Mouse (Mus musculus): ENCODE data around the gene Srpk1.

The Srpk1 gene

DNA sequence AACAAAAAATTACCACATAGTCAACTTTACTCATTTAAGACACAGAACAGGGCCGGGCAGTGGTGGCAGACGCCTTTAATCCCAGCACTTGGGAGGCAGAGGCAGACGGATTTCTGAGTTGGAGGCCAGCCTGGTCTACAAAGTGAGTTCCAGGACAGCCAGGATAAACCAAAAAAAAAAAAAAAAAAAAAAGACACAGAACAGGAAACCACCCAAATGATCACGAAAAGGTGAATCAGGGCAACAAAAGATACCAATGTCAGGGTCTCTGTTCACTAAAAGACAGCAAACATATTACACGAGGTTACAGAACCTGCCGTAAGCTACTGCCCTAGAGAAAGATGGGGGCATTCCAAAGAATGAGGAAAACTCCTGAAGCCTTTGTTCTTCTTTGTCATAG lies 9.4 kb downstream of the Srpk1 start:
- no peak for DNase-seq (ENCODE audit: low spot score)

DNA sequence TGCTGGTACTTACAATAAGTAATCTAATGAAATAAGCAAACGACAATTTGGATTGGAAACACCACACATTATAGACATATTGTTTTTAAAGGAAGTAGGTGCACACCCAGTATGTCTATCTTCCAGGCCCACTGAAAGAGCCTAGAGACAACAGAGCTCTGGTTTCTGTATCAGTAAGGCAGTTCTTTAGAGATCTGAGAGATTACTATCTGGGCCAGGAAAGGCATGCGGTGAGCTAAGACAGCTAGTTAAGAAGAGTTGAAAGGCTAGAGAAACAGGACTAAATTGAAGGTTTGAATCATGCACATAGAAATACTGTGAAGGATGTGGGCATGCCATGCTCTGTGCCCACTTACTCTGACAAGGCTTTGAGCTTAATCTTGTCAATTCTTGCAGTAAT lies 9.9 kb downstream of the Srpk1 start:
- peak; percentile 89 for DNase-seq (ENCODE audit: low spot score)

DNA sequence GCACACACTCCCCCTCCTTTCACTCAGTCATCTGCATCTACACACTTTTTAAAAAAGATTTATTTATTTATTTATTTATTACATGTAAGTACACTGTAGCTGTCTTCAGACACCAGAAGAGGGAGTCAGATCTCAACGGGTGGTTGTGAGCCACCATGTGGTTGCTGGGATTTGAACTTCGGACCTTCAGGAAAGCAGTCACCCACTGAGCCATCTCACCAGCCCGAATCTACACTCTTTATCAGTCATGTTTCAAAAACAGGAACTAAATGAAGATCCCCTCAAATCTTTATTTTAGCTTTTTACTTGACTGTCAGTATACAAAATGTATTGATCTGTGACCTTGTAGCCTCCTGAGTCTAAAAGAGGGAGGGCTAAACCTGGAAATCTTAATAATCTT lies 13.0 kb downstream of the Srpk1 start:
- DNase-seq (ENCODE audit: low spot score): no peak

DNA sequence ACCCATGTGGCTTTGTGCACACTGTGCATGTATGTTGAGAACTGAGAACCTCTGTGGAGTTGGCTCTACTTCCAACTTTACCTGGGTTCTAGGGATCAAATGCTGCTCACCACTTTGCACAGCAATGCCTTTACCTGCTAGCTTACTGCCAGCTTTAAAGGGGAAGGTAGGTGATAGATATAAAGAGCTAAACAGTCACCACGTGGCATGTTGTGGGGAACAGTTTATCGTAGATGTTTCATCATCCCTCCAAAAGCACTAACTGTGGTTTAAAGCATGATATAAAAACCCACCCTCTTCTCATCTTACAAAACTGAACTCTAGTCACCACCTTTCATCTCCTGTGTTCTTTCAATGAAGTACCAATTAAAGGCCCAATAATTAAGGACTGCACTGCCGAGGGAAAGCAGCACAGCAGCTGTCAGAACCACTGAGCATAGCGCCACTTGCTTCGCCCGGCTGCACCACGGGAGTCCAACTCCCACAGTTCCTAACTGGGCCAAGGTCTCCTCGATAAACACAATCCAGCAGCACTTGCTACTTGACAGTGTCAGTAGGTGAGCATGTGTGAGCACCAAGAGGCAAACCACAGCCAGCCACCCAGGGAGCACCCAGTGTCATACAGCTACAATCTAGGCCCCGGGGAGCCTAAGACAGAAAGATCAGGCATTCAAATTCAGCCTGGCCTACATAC lies 20.8 kb downstream of the Srpk1 start:
- DNase-seq (ENCODE audit: low spot score): no peak

DNA sequence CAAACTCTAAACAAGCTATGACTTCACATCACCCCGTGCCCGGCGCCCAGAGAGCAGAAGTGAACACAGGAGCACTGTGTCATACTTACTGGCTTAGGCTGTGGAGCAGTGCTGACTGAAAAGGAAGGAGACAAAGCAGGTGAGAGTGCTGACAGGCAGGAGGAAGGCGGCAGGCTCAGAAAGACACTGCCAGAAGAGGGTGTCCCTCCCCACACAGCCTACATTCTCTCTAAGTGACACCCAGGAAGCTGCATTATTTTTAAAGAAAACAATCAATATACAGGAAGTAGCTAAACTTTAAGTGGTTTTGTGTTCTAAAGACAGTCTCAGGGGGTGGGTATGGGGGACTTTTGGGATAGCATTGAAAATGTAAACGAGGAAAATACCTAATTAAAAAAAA lies 21.7 kb downstream of the Srpk1 start:
- DNase-seq (ENCODE audit: low spot score): peak; percentile 52

DNA sequence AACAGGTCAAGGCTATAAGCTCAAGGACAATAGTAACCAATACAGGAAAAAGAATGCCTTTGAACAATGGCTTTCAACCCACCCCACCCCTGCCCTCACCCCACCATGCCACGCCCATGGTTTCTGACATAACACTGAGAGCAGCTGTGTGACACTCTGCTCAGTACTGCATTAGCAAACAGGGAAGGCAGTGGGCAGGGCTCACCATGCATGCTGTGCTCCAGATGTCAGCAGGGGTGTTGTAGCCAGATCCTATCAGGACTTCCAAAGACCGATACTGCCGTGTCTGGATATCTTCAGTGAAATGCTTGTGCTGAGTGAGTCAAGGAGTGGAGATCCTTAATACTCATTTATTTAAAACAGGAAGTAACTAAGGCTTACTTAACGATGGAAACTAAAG lies 28.5 kb downstream of the Srpk1 start:
- DNase-seq (ENCODE audit: low spot score): peak; percentile 39

DNA sequence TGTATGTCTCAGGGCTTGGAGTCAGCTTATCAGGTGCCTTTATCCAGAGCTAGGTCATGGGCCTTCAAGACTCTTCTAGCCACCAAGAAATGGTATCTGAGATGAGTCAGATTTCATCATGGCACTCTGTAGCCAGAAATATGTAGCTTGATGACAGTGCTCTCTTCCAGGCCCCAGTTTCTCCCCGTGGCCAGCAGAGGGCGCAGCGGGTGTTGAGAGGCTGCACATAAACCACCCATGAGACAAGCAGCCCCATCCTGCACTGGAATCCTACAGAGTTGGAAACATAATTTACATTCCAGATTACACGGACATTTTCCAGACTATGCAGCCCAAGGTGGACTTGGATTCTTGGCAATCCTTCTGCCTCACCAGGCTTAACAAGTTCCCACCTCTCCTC lies 29.5 kb downstream of the Srpk1 start:
- DNase-seq (ENCODE audit: low spot score): peak; percentile 80

DNA sequence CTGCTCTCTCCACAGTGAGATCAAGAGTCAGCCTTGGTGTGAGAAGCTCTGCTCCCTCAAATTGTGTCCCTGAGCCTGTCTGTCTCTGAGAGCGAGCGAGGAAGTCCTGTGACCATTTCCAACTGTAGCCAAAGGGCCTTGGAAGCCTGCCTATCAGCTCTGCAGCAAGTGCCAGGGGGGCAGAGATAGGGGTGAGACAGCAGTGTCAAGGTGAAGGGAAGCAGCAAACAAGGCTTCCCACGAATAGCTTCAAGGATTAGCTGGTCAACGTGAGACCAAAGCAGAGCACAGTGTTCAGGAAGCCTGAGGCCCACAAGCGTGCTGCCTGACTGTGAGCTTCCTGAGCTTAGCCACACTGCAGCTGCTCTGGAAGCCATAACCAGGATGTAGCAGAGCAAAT lies 31.0 kb downstream of the Srpk1 start:
- DNase-seq (ENCODE audit: low spot score): no peak

DNA sequence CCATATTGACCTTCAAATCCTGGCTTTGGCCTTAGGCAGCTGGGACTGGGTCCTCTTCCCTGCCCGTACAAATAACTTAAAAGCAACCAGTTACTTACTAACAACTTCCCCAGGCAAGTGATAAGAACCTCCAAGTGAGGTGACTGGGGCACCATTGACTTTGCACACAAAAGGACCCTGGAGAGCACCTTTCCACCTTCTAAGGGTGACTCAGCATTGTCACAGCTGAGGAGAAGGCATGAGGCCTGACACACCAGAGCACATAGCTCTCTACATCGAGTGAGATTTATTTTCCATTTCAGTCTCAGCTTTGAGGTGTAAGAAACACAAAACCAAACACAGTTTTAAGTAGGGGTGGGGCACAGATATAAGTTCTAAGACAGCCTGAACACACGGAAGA lies 31.9 kb downstream of the Srpk1 start:
- no peak for DNase-seq (ENCODE audit: low spot score)

DNA sequence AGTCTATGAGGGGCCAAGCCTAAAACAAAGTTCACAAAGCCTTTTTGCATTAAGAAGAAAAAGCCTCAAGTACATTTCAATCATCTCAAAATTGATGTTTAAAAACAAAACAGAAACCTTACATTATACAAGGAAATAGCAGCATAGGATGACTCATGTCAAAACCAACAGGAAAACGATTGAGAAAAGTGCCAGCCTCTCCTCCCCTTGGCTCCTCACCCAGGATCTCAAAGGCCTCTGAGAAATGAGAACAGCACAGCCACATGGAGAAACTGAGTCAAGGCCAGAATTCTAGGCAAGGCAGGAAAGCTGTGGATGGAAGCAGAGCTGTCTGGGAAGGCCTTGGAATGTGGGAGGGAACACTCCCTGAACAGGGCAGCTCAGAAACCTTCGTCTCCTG lies 33.9 kb downstream of the Srpk1 start:
- DNase-seq (ENCODE audit: low spot score): no peak

DNA sequence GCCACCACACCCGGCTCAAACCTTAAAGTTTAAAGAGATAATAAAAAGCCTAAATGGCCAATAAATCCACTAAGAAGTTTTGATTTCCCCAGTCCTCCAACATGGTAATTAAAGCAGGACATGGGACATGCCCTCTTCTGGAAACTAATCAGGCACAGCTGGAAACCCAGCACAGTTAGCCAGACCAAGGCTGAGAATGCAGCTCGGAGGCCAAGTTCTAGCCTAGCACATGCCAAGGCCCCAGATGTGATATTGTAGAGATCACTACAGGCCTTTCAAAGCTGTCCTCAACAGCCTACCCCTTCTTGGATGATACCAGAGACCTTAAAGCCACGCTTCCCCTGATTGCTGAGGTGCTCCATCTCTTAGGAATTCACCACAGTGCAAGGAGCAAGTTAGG lies 36.0 kb downstream of the Srpk1 start:
- no peak for DNase-seq (ENCODE audit: low spot score)

DNA sequence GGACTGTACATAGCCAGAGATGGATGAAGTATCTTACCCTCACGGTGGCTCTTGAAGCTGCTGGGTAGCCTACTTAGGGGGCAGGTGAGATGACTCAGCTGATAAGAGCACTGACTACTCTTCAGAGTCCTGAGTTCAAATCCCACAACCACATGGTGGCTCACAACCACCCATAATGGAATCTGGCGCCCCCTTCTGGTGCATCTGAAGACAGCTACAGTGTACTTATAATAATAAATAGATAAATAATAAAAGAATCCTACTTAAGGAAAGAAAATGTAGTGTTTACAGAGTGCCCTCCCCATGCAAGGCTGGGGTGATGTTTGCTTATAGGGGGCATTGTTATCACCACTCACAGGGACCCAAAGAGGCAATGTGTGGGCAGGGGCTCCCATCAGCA lies 41.5 kb downstream of the Srpk1 start:
- DNase-seq (ENCODE audit: low spot score): no peak

DNA sequence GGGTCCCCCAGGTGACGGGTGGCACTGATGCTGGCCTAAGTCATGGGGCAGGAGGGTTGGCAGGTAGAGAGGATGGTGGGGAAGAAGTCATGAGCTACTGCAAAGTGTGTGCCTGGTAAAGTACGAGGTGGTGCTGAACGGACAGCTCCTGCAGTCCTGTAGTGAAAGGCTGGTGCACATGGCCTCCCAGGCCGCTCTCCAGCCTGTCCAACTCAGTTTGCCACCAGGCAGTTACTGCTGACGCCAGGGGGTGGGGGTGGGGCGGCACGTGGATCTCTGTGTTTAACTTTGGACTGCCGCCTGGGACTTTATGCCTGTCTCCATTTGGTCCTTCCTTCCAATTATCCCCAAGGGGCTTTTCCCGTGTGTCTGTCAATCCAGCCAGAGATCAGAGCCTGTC lies 42.1 kb downstream of the Srpk1 start:
- DNase-seq (ENCODE audit: low spot score): no peak

DNA sequence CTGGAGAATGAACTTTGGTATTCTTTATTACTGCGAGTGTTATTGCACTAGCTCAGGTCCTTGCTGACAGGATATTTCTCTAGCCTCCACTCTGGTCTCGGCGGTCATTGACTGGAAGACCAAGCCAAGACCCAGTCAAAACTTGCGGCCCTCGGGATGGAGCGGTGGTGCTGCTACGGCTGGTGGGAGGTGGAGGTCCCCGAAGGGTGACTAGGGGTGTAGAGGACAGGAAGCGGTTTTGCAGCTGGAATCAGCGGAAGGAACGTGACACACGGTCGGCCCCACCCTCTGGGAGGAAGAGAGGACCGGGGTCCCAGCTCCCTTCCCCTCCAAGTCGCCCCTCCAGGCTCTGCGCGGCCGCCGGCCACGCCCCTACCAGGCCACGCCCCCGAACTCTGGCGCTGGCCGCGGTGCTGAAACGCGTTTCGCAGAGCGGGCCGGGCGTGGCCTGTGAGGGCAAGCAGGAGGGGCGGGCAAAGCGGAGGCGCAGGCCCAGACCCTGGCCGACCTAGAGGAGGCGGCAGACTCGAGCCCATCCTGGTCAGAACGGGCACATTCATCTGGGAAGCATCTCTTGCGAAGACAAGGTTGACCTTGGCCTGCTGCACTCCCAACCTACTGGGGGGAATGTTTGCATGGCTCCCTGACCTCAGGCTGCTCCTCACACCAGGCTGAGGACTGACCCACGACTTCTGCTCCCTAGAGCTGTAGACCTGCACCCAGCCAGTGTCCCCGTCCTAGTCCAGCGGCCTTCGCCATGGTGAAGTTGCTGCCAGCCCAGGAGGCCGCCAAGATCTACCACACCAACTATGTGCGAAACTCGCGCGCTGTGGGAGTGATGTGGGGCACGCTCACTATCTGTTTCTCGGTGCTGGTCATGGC lies 47.0 kb downstream of the Srpk1 start, which contains the start of gene Lhfpl5:
TSS of gene Lhfpl5 (plus strand) at position 398 of the 882 bp plus-strand sequence.
- DNase-seq (ENCODE audit: low spot score): peak; percentile 56

DNA sequence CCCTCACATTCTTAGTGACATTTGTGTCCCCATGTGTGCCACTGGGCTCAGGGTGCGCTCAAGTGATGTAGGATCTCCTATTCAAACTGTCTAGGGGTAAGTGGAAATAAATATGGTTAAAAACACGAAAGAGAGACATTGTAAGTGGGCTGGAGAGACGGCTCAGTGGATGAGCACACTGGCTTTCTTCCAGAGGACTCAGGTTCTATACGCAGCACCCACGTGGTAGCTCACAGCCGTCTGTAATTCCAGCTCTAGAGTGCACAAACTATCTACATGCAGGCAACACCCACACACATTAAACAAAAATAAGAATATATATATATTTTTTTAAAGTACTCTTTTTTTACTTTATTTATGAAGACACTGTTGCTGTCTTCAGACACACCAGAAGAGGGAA lies 49.6 kb downstream of the Srpk1 start:
- no peak for DNase-seq (ENCODE audit: low spot score)

DNA sequence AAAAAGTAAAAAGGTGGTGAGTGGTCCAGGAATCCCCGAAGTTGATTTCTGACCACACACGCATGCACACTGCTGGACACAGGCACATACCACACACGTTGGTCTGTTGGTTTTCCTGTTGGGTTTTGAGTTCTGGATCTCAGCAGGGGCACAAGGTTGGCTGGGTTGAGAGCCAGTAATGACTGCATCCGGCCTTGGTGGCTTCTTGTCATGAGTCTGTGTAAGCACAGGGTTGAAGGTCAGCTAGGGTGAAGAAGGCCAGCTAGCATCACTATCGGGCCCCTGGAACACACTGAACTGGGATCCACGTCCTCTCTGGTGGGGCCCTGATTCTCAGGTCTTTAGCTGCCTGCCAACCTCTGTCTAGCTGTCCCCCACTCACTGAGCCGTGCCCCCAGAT lies 50.0 kb downstream of the Srpk1 start:
- no peak for DNase-seq (ENCODE audit: low spot score)

DNA sequence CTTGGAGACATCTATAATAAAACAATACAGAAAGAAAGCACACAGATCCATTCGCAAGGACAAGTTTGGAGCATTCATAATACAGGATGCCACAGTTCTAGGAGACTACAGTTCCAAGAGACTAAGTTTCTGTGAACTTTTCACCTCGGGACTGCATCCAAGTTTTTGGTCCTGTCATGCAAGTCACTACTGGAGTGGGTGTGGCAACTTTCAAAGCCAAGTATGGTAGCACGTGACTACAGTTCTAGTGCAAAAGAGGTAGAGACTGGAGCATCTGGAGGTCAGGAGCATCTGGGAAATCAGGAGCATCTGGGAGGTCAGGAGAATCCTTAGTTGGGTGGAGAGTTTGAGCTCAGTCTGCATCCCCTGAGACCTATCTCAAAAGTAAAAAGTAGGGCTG lies 50.6 kb downstream of the Srpk1 start:
- DNase-seq (ENCODE audit: low spot score): no peak

DNA sequence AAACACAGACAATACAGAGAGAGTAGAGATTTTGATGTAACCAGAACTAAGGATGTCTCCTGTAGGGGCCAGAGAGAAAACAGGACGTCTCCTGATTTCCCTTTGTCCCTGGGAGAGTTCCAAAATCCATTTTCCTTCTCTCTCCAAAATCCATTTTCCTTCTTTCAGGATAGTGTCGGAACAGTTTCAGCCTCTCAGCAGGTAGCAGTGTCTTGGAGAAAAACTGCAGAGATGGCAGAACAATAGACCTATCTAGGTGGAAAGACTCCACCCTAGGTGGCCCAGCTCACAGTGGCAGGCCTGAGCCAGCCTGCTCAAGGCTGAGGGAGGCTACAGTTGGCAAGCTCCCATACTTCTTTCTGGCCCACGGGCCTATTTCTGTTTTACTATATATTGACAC lies 55.0 kb downstream of the Srpk1 start:
- DNase-seq (ENCODE audit: low spot score): no peak

DNA sequence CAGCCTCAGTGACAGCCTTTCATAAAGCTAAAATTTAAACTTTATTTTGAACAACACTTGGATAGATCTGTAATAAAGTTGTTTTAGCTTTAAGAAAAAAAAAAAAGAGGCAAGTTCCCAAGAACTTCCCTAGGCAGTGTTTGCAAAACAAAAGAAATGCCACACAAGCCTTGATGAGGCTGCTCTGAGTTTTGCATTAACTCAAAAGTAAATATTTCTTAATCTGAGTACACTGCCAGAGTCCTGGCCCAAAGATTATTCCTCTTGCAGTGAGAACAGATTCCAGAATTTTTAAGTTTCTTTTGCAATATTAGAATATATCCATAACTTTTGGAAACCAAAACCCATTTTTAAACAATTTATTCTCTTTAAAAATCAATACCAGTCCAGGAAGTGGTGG lies 57.3 kb downstream of the Srpk1 start:
- DNase-seq (ENCODE audit: low spot score): no peak

DNA sequence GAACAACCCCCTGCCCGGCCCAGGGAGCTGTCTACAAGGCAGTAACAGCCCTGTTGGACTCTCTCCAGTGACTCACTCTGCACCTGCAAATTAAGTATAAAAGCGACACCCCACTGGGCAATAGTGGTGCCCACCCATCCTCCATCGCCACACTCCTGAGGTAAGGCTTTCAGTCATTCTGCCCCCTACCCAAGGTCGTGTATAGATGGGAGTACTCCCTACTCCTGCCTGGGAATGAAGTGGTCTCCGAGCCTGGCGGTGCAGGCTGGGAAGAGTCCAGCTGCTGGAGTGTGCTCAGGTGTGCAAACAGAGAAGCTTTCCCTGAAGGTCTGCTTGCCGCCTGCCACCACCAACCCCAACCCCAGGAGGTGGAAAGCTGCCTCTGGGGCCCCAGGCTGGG lies 60.9 kb downstream of the Srpk1 start:
- DNase-seq (ENCODE audit: low spot score): no peak

DNA sequence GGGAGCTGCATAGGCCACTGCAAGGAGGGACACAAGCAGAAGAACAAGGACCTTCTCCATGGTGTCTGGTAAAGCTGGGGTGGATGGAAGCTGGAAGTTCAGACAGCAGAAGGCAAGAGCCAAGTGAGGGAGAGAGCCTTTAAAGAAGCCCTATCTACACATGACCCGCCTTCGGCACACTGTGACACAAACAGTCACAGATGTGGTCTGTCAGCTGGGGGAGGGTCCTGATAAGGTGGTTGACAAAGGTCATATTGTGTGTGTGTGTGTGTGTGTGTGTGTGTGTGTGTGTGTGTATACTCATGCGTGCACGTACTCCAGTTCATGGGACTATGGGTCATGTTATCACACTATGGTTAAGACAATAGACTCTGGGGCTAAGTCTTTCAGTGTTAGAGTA lies 61.9 kb downstream of the Srpk1 start, which contains the start of gene Clps:
TSS of gene Clps (minus strand) at position 169 of the 400 bp plus-strand sequence.
- no peak for DNase-seq (ENCODE audit: low spot score)

DNA sequence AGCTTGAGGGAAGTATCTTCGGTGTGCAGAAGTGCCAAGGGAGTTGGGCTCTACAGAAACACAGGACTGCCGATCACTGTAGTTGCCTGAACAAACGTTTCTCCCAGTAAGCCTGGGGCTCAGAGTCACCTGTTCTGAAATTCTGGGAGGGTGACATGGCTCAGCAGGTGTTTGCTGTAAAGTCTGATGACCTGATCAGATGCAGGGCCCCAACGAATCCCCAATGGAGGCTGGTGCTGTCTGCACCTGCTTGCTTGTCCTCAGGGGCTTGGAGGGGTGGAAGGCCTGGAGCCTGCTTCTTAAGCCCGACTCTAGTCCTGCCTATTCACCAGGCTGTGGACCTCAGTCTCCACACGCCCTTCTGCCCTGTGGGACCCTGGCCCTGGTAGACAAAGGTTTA lies 64.7 kb downstream of the Srpk1 start:
- DNase-seq (ENCODE audit: low spot score): no peak

DNA sequence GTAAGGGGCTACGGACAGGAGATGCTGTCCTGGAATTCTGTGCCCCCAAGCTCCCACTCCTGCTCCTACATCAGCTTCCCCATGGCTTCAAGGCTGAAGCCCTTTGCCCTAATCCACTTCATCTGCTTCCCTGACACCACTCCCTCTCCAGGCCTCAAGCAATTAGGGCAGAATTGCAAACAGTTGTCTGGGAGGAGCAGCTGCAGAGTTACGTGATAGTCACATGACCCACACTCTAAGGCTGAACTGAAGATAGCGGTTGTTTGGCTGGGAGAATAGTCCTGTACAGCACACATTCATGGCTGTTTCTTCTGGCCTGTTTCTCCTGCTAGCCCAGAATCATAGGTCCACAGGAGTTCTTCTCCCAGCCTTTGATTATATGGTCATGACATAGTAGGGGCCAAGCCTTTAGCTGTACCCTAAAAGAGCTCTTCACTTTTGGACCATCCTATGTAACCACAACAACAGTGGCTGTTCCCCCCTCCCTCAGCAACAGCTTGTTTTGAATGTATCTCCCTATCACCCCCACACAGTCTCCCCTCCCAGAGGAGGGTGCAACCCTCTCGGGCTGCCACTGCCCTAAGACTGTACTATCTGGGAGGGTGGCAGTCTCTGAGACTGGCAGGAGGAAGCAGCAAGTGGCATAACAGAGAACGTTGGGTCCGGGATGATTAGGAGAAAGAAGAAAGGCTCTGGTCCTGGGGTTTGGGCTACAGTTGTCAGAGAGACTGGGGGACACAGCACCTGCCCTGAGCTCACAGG lies 65.7 kb downstream of the Srpk1 start:
- DNase-seq (ENCODE audit: low spot score): no peak
